8 mouse cellular contexts compared by ENCODE assay signal in genomic region chr12:29368107-29368819, GRCm38 (mm10).
A peak's percentile ranks its signal among the peaks of the same experiment; 100 is the strongest.
DNase-seq lines count a peak whose midpoint lies in the region; ATAC-seq and TF ChIP-seq lines count a peak whose summit lies in the region.

No protein-coding gene starts in this region.

- DNase-seq in lung, adult 2 months: no peak
- DNase-seq in embryonic facial prominence, embryonic 10.5 days (ENCODE audit: low spot score): peak; percentile 52
- peak; percentile 15 to 40 for DNase-seq in heart, adult 9 months (ENCODE audit: low spot score in 2 of 2)
- DNase-seq in kidney, adult 9 months: peak; percentile 54
- DNase-seq in right cerebral cortex, adult 2 months (ENCODE audit: low spot score in 2 of 2): peak; percentile 61 to 76
- no peak for DNase-seq in thymus, postnatal 36 days

- no peaks in the 10 kb centered on the region for H3K9me3 ChIP-seq in lung, embryonic 15.5 days
- no peaks in the 10 kb centered on the region for H3K9me3 ChIP-seq in embryonic facial prominence, embryonic 10.5 days
- no peaks in the 10 kb centered on the region for H3K9me3 ChIP-seq in limb, embryonic 12.5 days

- 15% methylated on average over 19 of the region's 19 CpGs for WGBS in lung, embryonic 15.5 days
- 17% methylated on average over 19 of the region's 19 CpGs for WGBS in lung, adult 2 months
- WGBS in embryonic facial prominence, embryonic 10.5 days: 17% methylated on average over 19 of the region's 19 CpGs
- 25% methylated on average over 19 of the region's 19 CpGs for WGBS in limb, embryonic 12.5 days

- H3K27me3 ChIP-seq in lung, embryonic 15.5 days: no peaks in the 10 kb centered on the region
- H3K27me3 ChIP-seq in embryonic facial prominence, embryonic 10.5 days (replicated peaks; ENCODE audit: low read depth, poor library complexity, severe bottlenecking): no peaks in the 10 kb centered on the region
- 0 out of 2 replicates have a peak, but pooled peaks cover 4% of the 10 kb centered on the region for H3K27me3 ChIP-seq in limb, embryonic 12.5 days

- H3K4me2 ChIP-seq in lung, embryonic 15.5 days: peak overlapping the region; percentile 43
- peak overlapping the region; percentile 50 for H3K4me2 ChIP-seq in limb, embryonic 12.5 days

- no peaks in the 10 kb centered on the region for H3K36me3 ChIP-seq in lung, embryonic 15.5 days
- H3K36me3 ChIP-seq in embryonic facial prominence, embryonic 10.5 days (replicated peaks): no peaks in the 10 kb centered on the region
- no peaks in the 10 kb centered on the region for H3K36me3 ChIP-seq in limb, embryonic 12.5 days

- H3K27ac ChIP-seq in lung, embryonic 15.5 days: no peak overlapping the region
- peak overlapping the region; percentile 75 for H3K27ac ChIP-seq in embryonic facial prominence, embryonic 10.5 days (replicated peaks)
- H3K27ac ChIP-seq in limb, embryonic 12.5 days: no peak overlapping the region

- TF ChIP-seq CTCF in lung, adult 2 months (IDR thresholded peaks at IDR 0.05; ENCODE audit: insufficient read depth, low read length): no peak

- ATAC-seq in lung, embryonic 15.5 days (ENCODE audit: borderline replicate concordance, extremely low read depth, low FRiP score, low TSS enrichment): peak; percentile 42; the same call in 1 of the 2 replicates
- no peak for ATAC-seq in limb, embryonic 12.5 days (ENCODE audit: insufficient number of reproducible peaks, insufficient read depth, low FRiP score, low TSS enrichment, low read depth)

- peak overlapping the region; percentile 0; the same call in 1 of the 2 replicates for H3K4me3 ChIP-seq in lung, embryonic 15.5 days
- no peak overlapping the region for H3K4me3 ChIP-seq in lung, adult 2 months (replicated peaks; ENCODE audit: extremely low read depth, low read depth, low read length)
- H3K4me3 ChIP-seq in embryonic facial prominence, embryonic 10.5 days: peak overlapping the region; percentile 47
- no peak overlapping the region; the same call in 1 of the 2 replicates for H3K4me3 ChIP-seq in limb, embryonic 12.5 days (replicated peaks)

- TF ChIP-seq POLR2A in lung, adult 2 months (IDR thresholded peaks at IDR 0.05; ENCODE audit: borderline replicate concordance, extremely low read depth, low read depth, low read length): no peak

- H3K4me1 ChIP-seq in lung, embryonic 15.5 days: peaks cover 12% of the 10 kb centered on the region; the same call in 1 of the 2 replicates
- H3K4me1 ChIP-seq in lung, adult 2 months (ENCODE audit: control insufficient read depth, insufficient read depth, low read length): no peaks in the 10 kb centered on the region
- peaks cover 21% of the 10 kb centered on the region for H3K4me1 ChIP-seq in embryonic facial prominence, embryonic 10.5 days
- H3K4me1 ChIP-seq in limb, embryonic 12.5 days (replicated peaks): peaks cover 13% of the 10 kb centered on the region; the same call in 1 of the 2 replicates

- no peak overlapping the region for H3K9ac ChIP-seq in lung, embryonic 15.5 days
- H3K9ac ChIP-seq in limb, embryonic 12.5 days (replicated peaks): no peak overlapping the region

Comparison
In these comparisons a context has a peak if more than half of its experiments do, and no peak if none do; other contexts are left out.
1. H3K4me3 ChIP-seq: peak in lung, embryonic 15.5 days (single experiment) and embryonic facial prominence, embryonic 10.5 days (single experiment); none in lung, adult 2 months (single experiment) and limb, embryonic 12.5 days (single experiment).
2. DNase-seq: peak in embryonic facial prominence, embryonic 10.5 days (single experiment), heart, adult 9 months (2 of 2), kidney, adult 9 months (single experiment) and right cerebral cortex, adult 2 months (2 of 2); none in lung, adult 2 months (single experiment) and thymus, postnatal 36 days (0 of 2).